Mouse (Mus musculus) spleen, adult 2 months (tissue): ENCODE results near the gene Gapvd1. TPM values are rescaled to one million over a fixed set of nuclear protein-coding genes. Genes with fewer than 3 reads are reported as not detected.

ENCODE experiments used
- DNase-seq, 2 experiments: peaks; one replicate each; pipeline versions ENCODE4 v3.0.0 to v3.0.0-alpha.2; 2012 to 2021; ENCODE audit warnings: low spot score in 2 of 2, low read depth in 1 of 2
- H3K27ac ChIP-seq: fragments of 200-500 bp; 2 replicates; pipeline ENCODE4 v1.5.1; 2012; ENCODE audit warnings: low read length, inconsistent platforms; ENCODE audit not compliant: insufficient read depth
- H3K27me3 ChIP-seq: fragments of 200-500 bp; 2 replicates; pipeline ENCODE4 v1.6.1; 2012; ENCODE audit warnings: mild to moderate bottlenecking, moderate library complexity, low read length, inconsistent platforms; ENCODE audit not compliant: control insufficient read depth, insufficient read depth
- H3K36me3 ChIP-seq: fragments of 200-500 bp; 2 replicates; pipeline ENCODE4 v1.6.1; 2012; ENCODE audit warnings: mild to moderate bottlenecking, low read length, inconsistent platforms; ENCODE audit not compliant: control insufficient read depth, insufficient read depth
- H3K4me1 ChIP-seq: fragments of 200-500 bp; 2 replicates; pipeline ENCODE4 v1.6.1; 2011; ENCODE audit warnings: inconsistent platforms; ENCODE audit not compliant: control insufficient read depth, insufficient read depth, insufficient read length
- H3K4me3 ChIP-seq: fragments of 200-500 bp; 2 replicates; pipeline ENCODE4 v1.5.1; 2011; ENCODE audit warnings: mild to moderate bottlenecking, inconsistent platforms; ENCODE audit not compliant: insufficient read depth, insufficient read length; ENCODE audit errors: extremely low read depth
- CTCF ChIP-seq: fragments of 200-500 bp; IDR thresholded peaks from 2 replicates; pipeline ENCODE4 v1.5.1; 2011; ENCODE audit warnings: mild to moderate bottlenecking, inconsistent platforms; ENCODE audit not compliant: insufficient read depth, insufficient read length, insufficient replicate concordance; ENCODE audit errors: extremely low read depth
- POLR2A ChIP-seq: fragments of 200-500 bp; IDR thresholded peaks from 2 replicates; pipeline ENCODE4 v1.6.1; 2011; ENCODE audit warnings: low read depth, low read length, inconsistent platforms
- WGBS: fragments of 180-500 bp; shearing (Covaris S2); methylation state at CpG from one replicate; pipeline ENCODE4 v1.1.7; 2018; 5-methylcytosine and 5-hydroxymethylcytosine counted together
- polyA plus RNA-seq: library from polyadenylated mRNA; depleted of rRNA; stranded (reverse); fragments of >200 nt; gene quantifications from 2 replicates; pipeline ENCODE4 v1.2.3, GENCODE M21; 2012

Gene Gapvd1
- polyA plus RNA-seq, 1 experiment = 15.3 TPM

DNA sequence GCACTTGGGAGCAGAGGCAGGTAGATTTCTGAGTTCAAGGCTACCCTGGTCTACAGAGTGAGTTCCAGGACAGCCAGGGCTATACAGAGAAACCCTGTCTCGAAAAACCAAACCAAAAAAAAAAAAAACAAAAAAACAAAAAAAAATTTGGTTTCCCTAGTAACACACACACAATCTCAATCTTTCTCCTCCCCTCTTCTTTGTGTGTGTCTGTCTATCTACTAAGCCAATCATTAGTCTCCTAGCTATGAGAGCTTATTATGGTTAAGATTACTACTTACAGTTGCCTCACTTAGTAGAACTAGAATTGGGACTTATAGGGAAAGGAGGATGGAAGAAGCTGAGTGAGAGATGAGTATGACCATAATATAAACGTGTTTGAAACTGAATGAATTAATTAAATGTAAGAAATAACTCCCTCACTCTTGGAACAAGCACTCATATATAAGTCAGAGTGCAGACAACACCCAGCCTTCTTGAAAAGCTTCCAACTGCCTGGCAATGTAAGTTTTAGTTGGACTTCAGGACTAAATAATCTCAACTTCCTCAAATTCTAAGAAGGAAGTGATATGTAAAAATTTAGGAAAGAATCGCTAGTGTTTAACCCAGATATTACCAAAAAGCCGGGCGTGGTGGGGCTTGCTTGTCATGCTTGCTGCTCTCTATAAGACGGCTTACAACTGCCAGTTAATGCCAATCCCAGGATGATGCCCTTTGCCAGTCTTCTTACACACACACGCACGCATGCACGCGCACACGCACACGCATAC lies 13.5 kb downstream of the Gapvd1 start:
- no peak overlapping the region for H3K27ac ChIP-seq
- H3K27me3 ChIP-seq = no peaks in the 10 kb centered on the region
- peaks cover 2% of the 10 kb centered on the region; the same call in 1 of the 2 replicates for H3K4me1 ChIP-seq
- 69% methylated on average over 12 of the region's 12 CpGs for WGBS
- H3K36me3 ChIP-seq = peaks cover 2% of the 10 kb centered on the region; the same call in 1 of the 2 replicates
- DNase-seq = no peak
- no peak overlapping the region for H3K4me3 ChIP-seq
- no peak for TF ChIP-seq POLR2A
- TF ChIP-seq CTCF = no peak

DNA sequence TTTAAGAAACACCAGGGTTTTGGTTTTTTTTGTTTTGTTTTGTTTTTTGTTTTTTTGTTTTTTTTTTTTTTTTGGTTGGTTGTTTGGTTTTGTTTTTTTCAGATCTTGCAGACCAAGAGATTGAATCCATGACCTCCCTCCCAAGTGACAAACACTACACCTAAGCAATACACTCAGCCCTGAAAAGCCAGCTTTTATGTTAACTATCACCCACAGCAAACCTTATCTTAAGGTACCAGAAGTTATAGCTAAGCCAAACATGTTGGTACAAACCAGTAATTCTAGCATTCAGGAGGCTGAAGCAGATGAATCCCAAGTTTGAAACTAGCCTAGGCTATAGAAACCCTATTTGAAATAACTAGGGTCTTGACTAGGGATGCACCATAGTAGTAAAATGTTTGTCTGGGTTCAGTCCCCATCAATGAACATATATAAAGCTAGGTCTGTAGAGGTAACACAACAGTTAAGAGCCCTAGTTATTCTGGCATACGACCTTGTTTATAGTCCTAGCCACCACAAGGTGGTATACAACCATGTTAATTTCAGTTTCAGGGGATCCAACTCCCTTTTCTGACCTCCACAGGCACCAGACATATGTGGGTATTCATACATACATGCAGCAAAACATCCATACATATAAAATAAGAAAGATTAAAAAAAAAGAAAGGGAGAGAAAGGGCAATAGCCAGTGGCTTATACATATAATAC lies 15.2 kb downstream of the Gapvd1 start:
- TF ChIP-seq POLR2A (no peak), CTCF (no peak)
- DNase-seq = no peak
- H3K36me3 ChIP-seq = peaks cover 2% of the 10 kb centered on the region; the same call in 1 of the 2 replicates
- H3K4me1 ChIP-seq = peaks cover 2% of the 10 kb centered on the region; the same call in 1 of the 2 replicates
- H3K4me3 ChIP-seq = no peak overlapping the region
- WGBS = 57% methylated on average over 1 of the region's 1 CpGs
- no peaks in the 10 kb centered on the region for H3K27me3 ChIP-seq
- H3K27ac ChIP-seq = no peak overlapping the region

DNA sequence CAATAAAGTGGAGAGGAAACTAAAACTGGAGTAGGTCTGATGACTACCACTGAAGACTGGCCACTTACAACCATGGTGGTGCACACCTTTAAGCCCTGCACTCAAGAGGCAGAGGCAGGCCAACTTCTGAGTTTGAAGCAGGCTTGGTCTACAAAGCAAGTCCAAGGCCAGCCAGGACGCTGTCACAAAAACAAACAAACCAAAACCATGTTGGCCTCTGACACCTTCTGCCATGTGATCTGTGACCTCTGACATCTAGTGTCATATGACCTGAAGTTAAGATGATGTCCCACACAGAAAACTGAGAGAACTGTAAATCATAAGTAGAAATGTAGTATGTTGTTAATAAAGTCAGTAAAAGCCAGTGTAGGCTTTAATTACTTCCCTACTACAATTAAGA lies 17.1 kb downstream of the Gapvd1 start:
- Histone ChIP-seq H3K4me3 (no peak overlapping the region), H3K36me3 (no peaks in the 10 kb centered on the region; the same call in 1 of the 2 replicates), H3K27ac (no peak overlapping the region), H3K27me3 (no peaks in the 10 kb centered on the region), H3K4me1 (no peaks in the 10 kb centered on the region)
- 88% methylated on average over 1 of the region's 1 CpGs for WGBS
- no peak for DNase-seq
- no peak for TF ChIP-seq POLR2A
- TF ChIP-seq CTCF = no peak

DNA sequence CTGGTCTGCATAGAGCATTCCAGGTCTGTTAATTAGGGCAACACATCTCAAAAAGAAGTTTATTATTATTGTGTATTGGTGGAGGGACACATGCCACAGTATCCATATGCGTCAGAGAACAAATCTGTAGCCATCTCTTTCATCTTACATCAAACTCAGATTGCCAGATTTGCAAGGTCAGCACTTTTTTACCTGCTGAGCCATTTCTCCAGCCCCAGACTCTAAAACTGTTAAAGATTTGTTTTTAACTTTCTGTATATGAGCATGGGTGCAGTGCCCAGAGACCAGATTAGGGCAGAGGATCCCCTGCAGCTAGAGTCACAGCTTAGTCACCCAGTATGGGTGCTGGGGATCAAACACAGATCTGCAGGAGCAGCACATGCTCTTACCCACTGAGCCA lies 18.4 kb downstream of the Gapvd1 start:
- Histone ChIP-seq H3K4me1 (no peaks in the 10 kb centered on the region), H3K4me3 (no peak overlapping the region), H3K27ac (no peak overlapping the region), H3K27me3 (no peaks in the 10 kb centered on the region), H3K36me3 (no peaks in the 10 kb centered on the region)
- WGBS = 100% methylated on average over 1 of the region's 1 CpGs
- DNase-seq = no peak
- TF ChIP-seq POLR2A = no peak
- no peak for TF ChIP-seq CTCF

DNA sequence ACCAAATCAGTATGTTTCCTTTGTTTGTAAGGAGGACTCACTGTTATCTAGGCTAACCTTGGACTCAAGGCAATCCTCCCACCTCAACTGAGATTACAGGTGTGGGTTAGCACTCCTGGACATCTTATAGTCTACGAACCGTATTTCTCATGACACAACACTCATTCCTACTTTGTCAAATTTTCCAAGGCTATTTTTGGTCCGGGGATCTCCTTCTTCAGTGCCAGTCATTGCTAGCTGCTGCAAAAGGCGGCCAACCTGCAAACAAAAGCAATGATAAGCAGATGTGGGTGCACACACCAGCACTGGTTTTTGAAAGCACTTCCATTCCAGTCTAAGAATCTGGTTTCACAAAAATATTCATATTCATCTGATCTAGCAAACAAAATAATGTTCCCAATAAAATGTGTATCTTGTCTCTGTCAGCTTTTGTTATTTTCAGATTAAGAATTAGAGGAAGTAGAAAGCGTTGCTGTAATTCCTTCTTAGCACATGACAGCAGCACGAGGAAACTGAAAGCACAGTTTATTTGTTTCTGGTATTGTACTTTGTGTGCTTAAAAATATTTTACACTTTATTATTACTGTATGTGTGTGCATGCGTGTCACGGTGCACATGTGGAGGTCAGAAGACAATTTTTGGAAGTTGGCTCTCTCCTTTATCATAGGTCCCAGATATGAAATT lies 27.8 kb downstream of the Gapvd1 start:
- 86% methylated on average over 8 of the region's 8 CpGs for WGBS
- no peak for DNase-seq
- Histone ChIP-seq H3K4me1 (no peaks in the 10 kb centered on the region), H3K36me3 (peaks cover 20% of the 10 kb centered on the region), H3K27me3 (no peaks in the 10 kb centered on the region), H3K27ac (no peak overlapping the region), H3K4me3 (no peak overlapping the region)
- no peak for TF ChIP-seq POLR2A
- no peak for TF ChIP-seq CTCF

DNA sequence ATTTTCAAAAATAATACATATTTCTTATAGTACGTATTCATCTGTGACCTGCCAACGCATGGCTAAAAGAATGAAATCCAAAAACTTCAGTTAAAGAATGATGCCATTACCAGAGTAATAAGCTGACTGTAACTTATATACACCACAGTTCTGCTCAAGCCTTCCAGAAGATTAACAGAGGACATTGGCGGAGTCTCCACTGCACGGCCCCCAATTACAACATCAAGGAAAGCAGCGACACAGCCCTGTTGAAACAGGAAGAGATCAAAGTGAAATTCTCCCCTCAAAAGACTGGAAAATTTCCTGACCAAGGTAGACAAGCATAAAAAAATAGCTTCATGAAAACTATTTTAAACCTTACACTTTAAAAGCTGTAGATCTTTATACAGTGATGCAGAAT lies 29.8 kb downstream of the Gapvd1 start:
- H3K4me3 ChIP-seq = no peak overlapping the region
- H3K36me3 ChIP-seq = peaks cover 24% of the 10 kb centered on the region
- no peak for DNase-seq
- no peaks in the 10 kb centered on the region for H3K27me3 ChIP-seq
- H3K4me1 ChIP-seq = no peaks in the 10 kb centered on the region
- no peak for TF ChIP-seq CTCF
- no peak overlapping the region for H3K27ac ChIP-seq
- WGBS = 94% methylated on average over 5 of the region's 5 CpGs
